Mouse (Mus musculus): ENCODE measurements around the gene Zbbx. TPM values are rescaled to one million over a fixed set of nuclear protein-coding genes. Genes with fewer than 3 reads are reported as not detected.
A peak's percentile ranks its signal among the peaks of the same experiment; 100 is the strongest.

Zbbx gene
- polyA plus RNA-seq (2016; fragmentation: Nextera tagmentation; extraction: Ambion mirVana), result 0.07 and 0.17 TPM in 2 replicates

DNA sequence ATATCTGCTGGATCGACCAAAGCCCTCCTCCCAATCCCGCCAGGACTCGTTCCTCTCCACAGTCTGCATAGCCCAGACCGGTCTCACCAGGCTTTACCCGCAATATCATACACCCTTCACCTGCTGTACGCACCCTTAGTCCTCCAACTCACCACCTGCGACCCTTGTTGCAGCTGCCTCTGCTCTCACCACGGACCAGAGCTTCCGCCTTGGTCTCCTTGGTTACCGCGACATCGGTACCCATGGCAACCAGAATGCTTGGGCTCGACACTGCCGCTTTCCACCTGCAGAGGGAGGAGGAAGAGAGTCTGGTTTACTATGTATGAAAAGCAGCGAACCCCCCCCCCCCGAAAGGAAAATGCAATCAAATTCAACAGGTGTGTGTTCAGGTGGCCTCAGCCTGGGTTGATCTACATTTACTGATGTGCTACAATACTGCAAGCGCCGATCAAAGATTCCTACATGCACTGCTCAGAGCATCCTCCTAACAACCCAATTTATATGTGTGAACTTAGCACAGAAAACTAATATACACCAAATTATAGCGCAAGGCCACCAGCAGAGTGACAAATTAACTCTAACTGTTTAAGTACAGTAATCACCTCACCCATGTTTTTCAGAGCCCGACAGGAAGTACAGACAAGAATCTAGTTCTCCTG is at the start of gene Zbbx:
Zbbx (minus strand) TSS at position 197 of the 659 bp plus-strand sequence.
- H3K4me1 ChIP-seq, result peaks cover 6% of the 10 kb centered on the region
- H3K27ac ChIP-seq, result no peak within 1 kb of the TSS
- H3K9me3 ChIP-seq, result no peaks in the 10 kb centered on the region
- no peaks in the 10 kb centered on the region for H3K36me3 ChIP-seq (replicated peaks)
- peak within 1 kb of the TSS; percentile 50 for H3K4me3 ChIP-seq
- H3K27me3 ChIP-seq (ENCODE audit: poor library complexity, severe bottlenecking), result no peaks in the 10 kb centered on the region
- peak; percentile 75 for DNase-seq (ENCODE audit: extremely low spot score, low spot score)
- WGBS, result 18% methylated on average over 20 of the region's 20 CpGs

DNA sequence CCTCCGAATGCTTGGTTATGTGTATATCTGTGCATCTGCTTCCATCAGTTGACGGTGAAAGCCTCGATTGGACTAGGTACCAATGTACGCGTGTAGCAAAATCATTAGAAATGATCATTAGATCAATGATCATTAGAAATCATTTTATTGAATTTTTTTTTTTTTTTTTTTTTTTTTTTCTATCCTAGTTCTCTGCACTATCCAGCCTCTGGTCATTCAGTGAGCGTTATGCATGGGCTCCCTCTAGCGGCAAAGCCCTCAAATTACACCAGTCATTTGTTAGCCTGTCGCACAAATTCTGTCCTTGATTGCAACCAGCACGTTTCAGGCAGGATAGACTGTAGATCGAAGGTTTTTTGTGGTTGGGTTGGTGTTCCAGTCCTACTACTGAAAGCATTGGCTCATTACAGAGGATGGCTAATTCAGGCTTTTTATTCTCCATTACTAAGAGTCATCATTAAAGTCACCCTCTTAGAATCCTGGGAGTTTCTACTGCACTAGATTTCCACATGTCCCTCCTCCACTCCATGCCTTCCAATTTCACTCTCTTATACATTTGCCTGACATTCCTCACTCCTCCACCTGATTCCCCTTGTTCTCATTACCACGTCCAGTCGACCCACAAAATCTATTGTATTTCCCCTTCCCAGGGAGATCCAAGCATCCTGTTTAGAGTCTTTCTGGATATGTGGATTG is 38.1 kb upstream of the Zbbx start:
- no peaks in the 10 kb centered on the region for H3K27me3 ChIP-seq (ENCODE audit: poor library complexity, severe bottlenecking)
- no peaks in the 10 kb centered on the region for H3K36me3 ChIP-seq (replicated peaks)
- no peak overlapping the region for H3K27ac ChIP-seq
- 39% methylated on average over 12 of the region's 12 CpGs for WGBS
- no peak overlapping the region for H3K4me3 ChIP-seq
- no peaks in the 10 kb centered on the region for H3K4me1 ChIP-seq
- DNase-seq (ENCODE audit: extremely low spot score, low spot score), result peak; percentile 54
- no peaks in the 10 kb centered on the region for H3K9me3 ChIP-seq

- 86% methylated on average over 1 of the region's 1 CpGs for WGBS
- Histone ChIP-seq H3K36me3 (replicated peaks) (no peaks in the 10 kb centered on the region), H3K4me1 (no peaks in the 10 kb centered on the region), H3K9me3 (no peaks in the 10 kb centered on the region), H3K27me3 (ENCODE audit: poor library complexity, severe bottlenecking) (no peaks in the 10 kb centered on the region), H3K27ac (no peak overlapping the region), H3K4me3 (no peak overlapping the region)
- no peak for DNase-seq (ENCODE audit: extremely low spot score, low spot score)
These were observed 17.8 kb upstream of the Zbbx start for GRCm38 (mm10) chr3:75182606-75183005.

DNA sequence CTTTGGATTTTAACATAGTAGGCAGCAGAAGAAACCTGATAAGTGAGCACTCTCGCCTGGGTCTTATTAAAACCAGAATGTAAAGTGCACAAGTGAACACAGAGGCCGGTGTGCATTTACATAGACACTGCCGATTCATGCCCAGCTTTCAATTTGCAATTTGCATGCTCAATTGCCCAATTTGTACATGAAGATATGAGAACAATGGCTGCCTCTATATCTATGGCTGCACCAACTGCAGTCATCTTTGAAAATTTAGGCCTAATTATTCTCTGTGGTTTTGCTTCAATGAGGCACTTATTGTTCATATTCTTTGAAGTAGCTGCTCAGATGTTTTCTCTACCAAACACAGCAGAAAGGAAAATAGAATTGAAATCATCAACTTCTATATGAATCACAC is 23.0 kb downstream of the Zbbx start:
- H3K36me3 ChIP-seq (replicated peaks), result no peaks in the 10 kb centered on the region
- peaks cover 4% of the 10 kb centered on the region; the same call in 1 of the 2 replicates for H3K4me1 ChIP-seq
- 42% methylated on average over 3 of the region's 3 CpGs for WGBS
- H3K9me3 ChIP-seq, result no peaks in the 10 kb centered on the region
- no peak overlapping the region for H3K27ac ChIP-seq
- H3K4me3 ChIP-seq, result no peak overlapping the region
- DNase-seq (ENCODE audit: extremely low spot score, low spot score), result no peak
- no peaks in the 10 kb centered on the region for H3K27me3 ChIP-seq (ENCODE audit: poor library complexity, severe bottlenecking)

DNA sequence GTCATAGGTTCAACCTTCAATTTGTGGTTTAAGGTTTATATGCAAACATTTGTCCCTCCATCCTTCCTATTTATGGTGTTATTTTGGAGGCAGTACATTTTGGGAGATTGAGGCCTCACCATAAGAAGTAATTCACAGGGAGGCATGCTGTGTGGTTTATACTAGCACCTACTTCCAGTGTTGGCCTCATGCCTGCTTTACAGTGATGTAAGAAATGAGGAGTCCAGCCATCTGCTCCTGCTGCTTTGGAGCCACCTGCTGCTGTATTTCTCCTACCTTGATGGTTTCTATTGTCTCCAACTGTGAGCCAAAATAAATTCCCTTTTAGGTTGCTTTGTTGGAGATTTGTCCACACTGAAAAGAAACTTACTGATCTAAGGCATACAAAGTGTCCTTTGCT is 60.0 kb downstream of the Zbbx start:
- Histone ChIP-seq H3K9me3 (no peaks in the 10 kb centered on the region), H3K4me3 (no peak overlapping the region), H3K4me1 (no peaks in the 10 kb centered on the region), H3K36me3 (replicated peaks) (no peaks in the 10 kb centered on the region), H3K27ac (no peak overlapping the region), H3K27me3 (ENCODE audit: poor library complexity, severe bottlenecking) (no peaks in the 10 kb centered on the region)
- DNase-seq (ENCODE audit: extremely low spot score, low spot score), result no peak

DNA sequence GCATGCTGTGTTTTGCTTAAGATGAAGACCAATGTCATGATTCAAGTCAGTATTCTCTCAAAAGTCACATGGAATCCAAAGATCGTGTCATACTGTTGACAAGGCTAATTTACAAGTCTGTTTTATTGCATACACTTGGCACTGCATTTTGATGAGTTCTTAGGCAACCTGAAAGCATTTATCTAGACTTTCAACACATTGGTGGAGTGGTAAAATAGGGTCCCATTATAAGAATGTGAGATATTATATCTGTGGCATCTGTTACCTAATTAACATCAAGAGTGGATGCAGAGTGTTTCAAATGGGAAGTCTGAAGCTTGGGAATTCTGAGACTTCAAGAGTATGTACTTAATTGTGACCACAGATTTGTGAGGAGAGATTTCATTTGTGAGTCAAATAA is 79.1 kb downstream of the Zbbx start:
- no peak overlapping the region for H3K4me3 ChIP-seq
- no peak overlapping the region for H3K27ac ChIP-seq
- DNase-seq (ENCODE audit: extremely low spot score, low spot score), result no peak
- no peaks in the 10 kb centered on the region for H3K36me3 ChIP-seq (replicated peaks)
- H3K27me3 ChIP-seq (ENCODE audit: poor library complexity, severe bottlenecking), result no peaks in the 10 kb centered on the region
- no peaks in the 10 kb centered on the region for H3K4me1 ChIP-seq
- no peaks in the 10 kb centered on the region for H3K9me3 ChIP-seq
- WGBS, result 90% methylated on average over 1 of the region's 1 CpGs

DNA sequence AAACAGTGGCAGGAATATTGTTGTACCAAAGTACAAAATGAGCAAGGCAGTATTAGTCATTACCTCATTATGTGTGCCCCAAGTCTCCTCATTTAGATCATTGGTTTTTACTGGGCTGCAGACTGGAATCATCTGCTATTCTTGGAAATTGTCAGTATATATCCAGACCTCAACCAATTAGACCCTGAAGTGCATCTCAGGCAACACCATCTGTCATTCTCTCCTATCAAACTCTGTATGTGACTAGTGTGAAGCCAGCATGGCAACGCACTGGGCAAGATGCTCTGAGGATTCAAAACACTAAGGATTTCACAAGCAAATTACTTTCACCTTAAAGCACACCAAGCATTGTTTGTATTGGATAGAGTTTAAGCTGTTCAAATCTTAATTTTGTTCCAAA is 85.9 kb downstream of the Zbbx start:
- Histone ChIP-seq H3K27me3 (ENCODE audit: poor library complexity, severe bottlenecking) (no peaks in the 10 kb centered on the region), H3K36me3 (replicated peaks) (no peaks in the 10 kb centered on the region), H3K4me1 (no peaks in the 10 kb centered on the region), H3K4me3 (no peak overlapping the region), H3K27ac (no peak overlapping the region), H3K9me3 (no peaks in the 10 kb centered on the region)
- DNase-seq (ENCODE audit: extremely low spot score, low spot score), result no peak
- 80% methylated on average over 1 of the region's 1 CpGs for WGBS

DNA sequence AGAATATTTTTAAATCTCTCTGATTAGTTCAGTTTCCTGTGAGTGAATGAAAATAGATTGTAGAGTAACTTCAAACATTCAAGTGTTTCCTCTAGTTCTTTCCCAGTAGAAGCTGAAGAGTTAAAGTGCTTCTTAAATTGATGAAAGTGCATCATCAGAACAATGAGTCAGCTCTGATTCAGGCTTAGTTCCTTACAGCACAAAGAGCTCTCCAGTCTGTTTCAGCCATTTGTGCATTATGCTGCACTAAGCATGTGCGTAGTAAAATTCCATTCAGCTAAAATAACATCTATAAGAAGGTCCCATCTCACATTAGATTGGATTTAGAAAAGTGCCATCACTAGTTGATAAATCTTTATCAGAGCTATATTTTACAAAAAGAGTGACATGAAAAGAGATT is 155.1 kb downstream of the Zbbx start:
- no peak for DNase-seq (ENCODE audit: extremely low spot score, low spot score)
- 91% methylated on average over 1 of the region's 1 CpGs for WGBS
- no peaks in the 10 kb centered on the region for H3K4me1 ChIP-seq

More for the DNA sequence above, 155.1 kb downstream of the Zbbx start:
- Histone ChIP-seq H3K4me3 (no peak overlapping the region), H3K27ac (no peak overlapping the region), H3K36me3 (replicated peaks) (no peaks in the 10 kb centered on the region), H3K27me3 (ENCODE audit: poor library complexity, severe bottlenecking) (no peaks in the 10 kb centered on the region), H3K9me3 (no peaks in the 10 kb centered on the region)

Other genes with a start within 250 kb of the Zbbx start
- gene Serpini2, start 105.0 kb upstream of the Zbbx start, polyA plus RNA-seq (2016; fragmentation: Nextera tagmentation; extraction: Ambion mirVana), result not detected in 2 replicates